Mouse (Mus musculus): ENCODE measurements around the gene Coro1c. TPM values are rescaled to one million over a fixed set of nuclear protein-coding genes. Genes with fewer than 3 reads are reported as not detected.
A peak's percentile ranks its signal among the peaks of the same experiment; 100 is the strongest.

Gene Coro1c
- total and polyA plus RNA-seq, 3 experiments, result 66.1 to 87.4 (median 69.9) TPM

- Histone ChIP-seq H3K79me2 (replicated peaks; ENCODE audit: control insufficient read depth, extremely low read depth, insufficient read depth, poor library complexity, severe bottlenecking) (no peaks in the 10 kb centered on the region), H3K4me1 (ENCODE audit: control insufficient read depth in 1 of 2, insufficient read depth in 2 of 2) (peaks cover 0 to 10% of the 10 kb centered on the region in 2 experiments; a peak in 2 of 4 replicates), H3K4me2 (ENCODE audit: insufficient read depth, low read depth, poor library complexity, severe bottlenecking) (no peak overlapping the region), H3K9ac (ENCODE audit: insufficient read depth, low read depth) (no peak overlapping the region), H3K9me3 (replicated peaks; ENCODE audit: low read length) (no peaks in the 10 kb centered on the region), H3K27me3 (replicated peaks) (no peaks in the 10 kb centered on the region), H3K27ac (ENCODE audit: insufficient read depth, low read depth) (no peak overlapping the region), H3K36me3 (replicated peaks in 1 of 2; ENCODE audit: control insufficient read depth in 1 of 2, insufficient read depth in 1 of 2, low read length in 1 of 2) (peaks cover 77 to 93% of the 10 kb centered on the region in 2 experiments), H3K4me3 (replicated peaks in 1 of 3; ENCODE audit: low read depth in 2 of 3, low read length in 2 of 3, poor library complexity in 1 of 3) (no peak overlapping the region)
- in situ Hi-C loops (cut with MboI; ENCODE audit: low pct_ligation_motif_present, low pct_unique_long_range_greater_than_20kb, low sequenced_read_pairs), result no loop called here
- dilution Hi-C loops (cut with MboI; ENCODE audit: extremely low pct_ligation_motif_present, extremely low pct_unique_long_range_greater_than_20kb, low sequenced_read_pairs), result no loop called here
- DNase-seq (ENCODE audit: extremely low read depth), result no peak
- TF ChIP-seq CTCF (conservative IDR thresholded peaks at IDR 0.05 in 1 of 2, IDR thresholded peaks at IDR 0.05 in 1 of 2; ENCODE audit: low read depth in 2 of 2, low read length in 2 of 2) (peak in 1 of 2 experiments; percentile 29; a peak in 2 of 4 replicates), GABPA (IDR thresholded peaks at IDR 0.05; ENCODE audit: insufficient replicate concordance, low read depth, low read length) (no peak), PAX5 (IDR thresholded peaks at IDR 0.05; ENCODE audit: low read length) (no peak), NRF1 (IDR thresholded peaks at IDR 0.05; ENCODE audit: low read depth, low read length) (no peak), MYC (IDR thresholded peaks at IDR 0.05; ENCODE audit: low read depth, low read length) (no peak)
Measured at GRCm38 (mm10) chr5:113947280-113947679, 38.7 kb upstream of the Coro1c start.

GRCm38 (mm10) chr5:113945126-113945525 lies 36.6 kb upstream of the Coro1c start:
- TF ChIP-seq EP300 (IDR thresholded peaks at IDR 0.05; ENCODE audit: low read length) (no peak), ELF1 (IDR thresholded peaks at IDR 0.05; ENCODE audit: low read depth, low read length) (no peak)

GRCm38 (mm10) chr5:113943328-113943727 lies 34.8 kb upstream of the Coro1c start:
- no peaks in the 10 kb centered on the region for H3K27me3 ChIP-seq (replicated peaks)
- in situ Hi-C loops (cut with MboI; ENCODE audit: low pct_ligation_motif_present, low pct_unique_long_range_greater_than_20kb, low sequenced_read_pairs) (no loop called here), dilution Hi-C loops (cut with MboI; ENCODE audit: extremely low pct_ligation_motif_present, extremely low pct_unique_long_range_greater_than_20kb, low sequenced_read_pairs) (no loop called here)
- H3K4me3 ChIP-seq (replicated peaks in 1 of 3; ENCODE audit: low read depth in 2 of 3, low read length in 2 of 3, poor library complexity in 1 of 3), result no peak overlapping the region
- peaks cover 65 to 88% of the 10 kb centered on the region in 2 experiments for H3K36me3 ChIP-seq (replicated peaks in 1 of 2; ENCODE audit: control insufficient read depth in 1 of 2, insufficient read depth in 1 of 2, low read length in 1 of 2)
- no peak overlapping the region for H3K27ac ChIP-seq (ENCODE audit: insufficient read depth, low read depth)
- H3K79me2 ChIP-seq (replicated peaks; ENCODE audit: control insufficient read depth, extremely low read depth, insufficient read depth, poor library complexity, severe bottlenecking), result no peaks in the 10 kb centered on the region
- TF ChIP-seq MYC (IDR thresholded peaks at IDR 0.05; ENCODE audit: low read depth, low read length), result no peak
- no peak for TF ChIP-seq MAZ (IDR thresholded peaks at IDR 0.05; ENCODE audit: low read depth, low read length)
- no peak for TF ChIP-seq HCFC1 (IDR thresholded peaks at IDR 0.05; ENCODE audit: low read depth, low read length)
- no peak for TF ChIP-seq NELFE (IDR thresholded peaks at IDR 0.05; ENCODE audit: low read depth, low read length)
- TF ChIP-seq TBP (conservative IDR thresholded peaks at IDR 0.05; ENCODE audit: low read depth, low read length), result no peak
- TF ChIP-seq CTCF (conservative IDR thresholded peaks at IDR 0.05 in 1 of 2, IDR thresholded peaks at IDR 0.05 in 1 of 2; ENCODE audit: low read depth in 2 of 2, low read length in 2 of 2), result no peak
- no peak for TF ChIP-seq MAFK (IDR thresholded peaks at IDR 0.05; ENCODE audit: insufficient replicate concordance, low read length)
- TF ChIP-seq ZNF384 (IDR thresholded peaks at IDR 0.05; ENCODE audit: low read depth, low read length), result no peak
- no peak for TF ChIP-seq GABPA (IDR thresholded peaks at IDR 0.05; ENCODE audit: insufficient replicate concordance, low read depth, low read length)
- no peak for TF ChIP-seq POLR2AphosphoS2 (IDR thresholded peaks at IDR 0.05; ENCODE audit: low read depth, low read length)
- no peak for TF ChIP-seq SMC3 (IDR thresholded peaks at IDR 0.05; ENCODE audit: low read depth, low read length)
- TF ChIP-seq ZMIZ1 (IDR thresholded peaks at IDR 0.05; ENCODE audit: low read depth, low read length), result no peak
- no peak for TF ChIP-seq RAD21 (IDR thresholded peaks at IDR 0.05; ENCODE audit: low read depth, low read length)
- TF ChIP-seq BHLHE40 (IDR thresholded peaks at IDR 0.05; ENCODE audit: low read depth, low read length), result no peak
- H3K9me3 ChIP-seq (replicated peaks; ENCODE audit: low read length), result no peaks in the 10 kb centered on the region
- DNase-seq (ENCODE audit: extremely low read depth), result no peak
- no peak overlapping the region for H3K9ac ChIP-seq (ENCODE audit: insufficient read depth, low read depth)
- peaks cover 0 to 20% of the 10 kb centered on the region in 2 experiments; a peak in 2 of 4 replicates for H3K4me1 ChIP-seq (ENCODE audit: control insufficient read depth in 1 of 2, insufficient read depth in 2 of 2)
- no peak overlapping the region for H3K4me2 ChIP-seq (ENCODE audit: insufficient read depth, low read depth, poor library complexity, severe bottlenecking)

More at GRCm38 (mm10) chr5:113945126-113945525, 36.6 kb upstream of the Coro1c start:
- peak; percentile 12 for DNase-seq (ENCODE audit: extremely low read depth)
- peaks cover 0 to 10% of the 10 kb centered on the region in 2 experiments; a peak in 2 of 4 replicates for H3K4me1 ChIP-seq (ENCODE audit: control insufficient read depth in 1 of 2, insufficient read depth in 2 of 2)
- H3K27me3 ChIP-seq (replicated peaks), result no peaks in the 10 kb centered on the region
- H3K9me3 ChIP-seq (replicated peaks; ENCODE audit: low read length), result no peaks in the 10 kb centered on the region
- dilution Hi-C loops (cut with MboI; ENCODE audit: extremely low pct_ligation_motif_present, extremely low pct_unique_long_range_greater_than_20kb, low sequenced_read_pairs) (no loop called here), in situ Hi-C loops (cut with MboI; ENCODE audit: low pct_ligation_motif_present, low pct_unique_long_range_greater_than_20kb, low sequenced_read_pairs) (no loop called here)
- no peaks in the 10 kb centered on the region for H3K79me2 ChIP-seq (replicated peaks; ENCODE audit: control insufficient read depth, extremely low read depth, insufficient read depth, poor library complexity, severe bottlenecking)
- peaks cover 78 to 93% of the 10 kb centered on the region in 2 experiments for H3K36me3 ChIP-seq (replicated peaks in 1 of 2; ENCODE audit: control insufficient read depth in 1 of 2, insufficient read depth in 1 of 2, low read length in 1 of 2)
- H3K4me2 ChIP-seq (ENCODE audit: insufficient read depth, low read depth, poor library complexity, severe bottlenecking), result no peak overlapping the region
- H3K27ac ChIP-seq (ENCODE audit: insufficient read depth, low read depth), result no peak overlapping the region
- H3K9ac ChIP-seq (ENCODE audit: insufficient read depth, low read depth), result no peak overlapping the region
- H3K4me3 ChIP-seq (replicated peaks in 1 of 3; ENCODE audit: low read depth in 2 of 3, low read length in 2 of 3, poor library complexity in 1 of 3), result no peak overlapping the region

Data from CH12.LX (cell line).